Mouse (Mus musculus): ENCODE data around the gene Rhov.

Rhov gene

GRCm38 (mm10) chr2:119262978-119263377 is 8.1 kb downstream of the Rhov start:
- ChIA-PET POLR2A (interaction anchor here in 3 of 4 experiments (0.9 to 1.1 kb wide), 4 partner anchors 11 to 26 kb away, joined by 3 to 5 read pairs (median 4); partner anchors contain the start of gene Spint1 (in 1 of the 3)), CTCF (interaction anchor here in 2 of 4 experiments (1.4 to 2.1 kb wide), 2 partner anchors 25 kb away, joined by 6 to 7 read pairs; partner anchors contain the start of gene Vps18 (in 2 of the 2))

DNA sequence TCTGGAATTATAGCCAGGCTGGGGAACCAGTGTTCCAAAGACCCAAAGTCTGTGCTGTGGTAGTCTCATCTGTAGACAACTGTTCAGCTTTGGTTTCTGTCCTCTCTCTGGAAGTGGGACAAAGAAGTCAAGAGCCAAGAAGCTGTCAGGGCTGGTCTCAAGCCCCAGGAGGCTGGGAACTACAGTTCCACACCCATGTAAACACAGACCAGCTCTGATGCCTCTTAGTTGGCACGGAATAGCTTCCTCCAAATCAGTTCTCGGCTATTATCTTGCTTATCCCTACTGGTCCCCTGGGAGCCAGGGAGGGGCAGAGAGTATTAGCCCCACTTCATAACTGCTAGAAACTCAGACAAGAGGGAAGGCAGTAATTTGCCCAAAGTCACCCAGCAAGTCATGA is 9.7 kb downstream of the Rhov start:
- ChIA-PET CTCF (interaction anchor here in 1 of 4 experiments (1.1 kb wide), 1 partner anchor 27 kb away, joined by 3 read pairs; the partner anchor contains the start of gene Vps18), POLR2A (interaction anchor here in 2 of 4 experiments (0.7 to 0.8 kb wide), 3 partner anchors 16 to 1678 kb away, joined by 3 to 4 read pairs (median 3); no protein-coding TSS in a partner anchor)

DNA sequence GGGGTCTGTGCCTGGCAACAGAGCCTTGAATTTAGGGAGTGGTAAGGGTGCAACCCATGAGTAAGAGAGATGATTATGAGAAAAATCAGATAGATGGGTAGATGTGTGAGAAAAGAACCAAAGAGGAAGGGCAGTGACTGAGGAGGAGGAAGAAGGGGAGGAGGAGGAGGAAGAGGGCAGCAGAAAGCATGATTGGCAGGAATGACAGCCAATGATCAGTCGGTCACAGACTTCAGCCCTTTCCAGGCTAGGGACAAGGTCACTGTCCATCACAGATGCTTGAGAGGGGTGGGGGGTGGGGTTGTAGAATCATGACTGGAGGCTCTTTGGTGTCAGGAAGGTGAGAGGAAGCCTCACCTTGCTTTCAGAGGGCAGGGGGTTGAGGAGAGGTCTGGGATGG is 10.6 kb downstream of the Rhov start:
- POLR2A ChIA-PET = interaction anchor here in 2 of 4 experiments (0.7 to 1.7 kb wide), 2 partner anchors 9 to 16 kb away, joined by 3 to 4 read pairs; no protein-coding TSS in a partner anchor
- CTCF ChIA-PET = no interaction called here

GRCm38 (mm10) chr2:119254976-119255375 is 16.1 kb downstream of the Rhov start:
- POLR2A ChIA-PET = interaction anchor here in 2 of 4 experiments (0.9 to 2.8 kb wide), 7 partner anchors 10 to 53 kb away, joined by 3 to 11 read pairs (median 4); partner anchors contain the start of gene Vps18 (in 1 of the 2)
- CTCF ChIA-PET = interaction anchor here in 2 of 4 experiments (0.8 to 8.9 kb wide), 3 partner anchors 15 to 33 kb away, joined by 4 to 115 read pairs (median 11); partner anchors contain the start of gene Vps18 (in 2 of the 2)

- CTCF ChIA-PET = interaction anchor here (0.6 to 8.9 kb wide), 31 partner anchors 8 to 261 kb away, joined by 3 to 115 read pairs (median 4); partner anchors contain the start of genes Vps18 (in 4 of the 4), Rhov (in 2 of the 4) and Spint1 (in 1 of the 4)
- POLR2A ChIA-PET = interaction anchor here (0.5 to 5.9 kb wide), 32 partner anchors 9 to 227 kb away, joined by 3 to 64 read pairs (median 4); partner anchors contain the start of genes Vps18 (in 4 of the 4), Spint1 (in 3 of the 4), Ppp1r14d (in 2 of the 4) and Rhov (in 2 of the 4)
Observed at GRCm38 (mm10) chr2:119250826-119251478, 20.1 kb downstream of the Rhov start.

DNA sequence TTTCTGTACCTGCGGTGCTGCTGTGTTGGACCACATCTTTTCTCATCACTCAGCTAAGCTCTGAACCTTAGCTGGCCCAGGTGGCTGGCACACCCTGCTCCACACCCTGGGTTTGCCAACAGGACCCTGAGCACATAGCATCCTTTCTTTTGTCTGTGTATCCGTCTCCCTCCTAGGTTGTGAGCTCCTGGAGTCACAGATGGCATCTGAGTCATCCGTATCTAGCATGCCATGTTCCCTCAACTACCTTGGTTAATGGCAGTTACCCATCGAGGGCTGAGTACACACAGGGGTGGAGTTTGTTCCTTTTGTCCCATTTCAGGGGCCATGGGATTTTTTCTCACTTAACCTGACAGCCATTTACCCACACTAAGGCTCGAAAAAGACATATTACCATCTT is 20.7 kb downstream of the Rhov start:
- CTCF ChIA-PET = interaction anchor here (0.5 to 8.9 kb wide), 19 partner anchors 11 to 365 kb away, joined by 3 to 115 read pairs (median 5); partner anchors contain the start of genes Vps18 (in 4 of the 4), Rhov (in 2 of the 4) and Spint1 (in 2 of the 4)
- POLR2A ChIA-PET = interaction anchor here in 3 of 4 experiments (0.6 to 5.9 kb wide), 22 partner anchors 8 to 227 kb away, joined by 3 to 64 read pairs (median 4); partner anchors contain the start of genes Vps18 (in 3 of the 3), Ino80 (in 1 of the 3), Rhov (in 1 of the 3) and Spint1 (in 1 of the 3)

- ChIA-PET CTCF (interaction anchor here (0.5 to 8.9 kb wide), 20 partner anchors 10 to 366 kb away, joined by 3 to 115 read pairs (median 4); partner anchors contain the start of genes Vps18 (in 4 of the 4), Rhov (in 2 of the 4) and Spint1 (in 2 of the 4)), POLR2A (interaction anchor here in 3 of 4 experiments (0.6 to 5.9 kb wide), 27 partner anchors 9 to 627 kb away, joined by 3 to 64 read pairs (median 4); partner anchors contain the start of genes Vps18 (in 3 of the 3), Ino80 (in 1 of the 3), Ppp1r14d (in 1 of the 3) and Rhov (in 1 of the 3))
Observed at GRCm38 (mm10) chr2:119249592-119250061, 21.4 kb downstream of the Rhov start.

GRCm38 (mm10) chr2:119247904-119248303 is 23.2 kb downstream of the Rhov start:
- ChIA-PET CTCF (interaction anchor here in 1 of 4 experiments (8.9 kb wide), 1 partner anchor 40 kb away, joined by 115 read pairs; the partner anchor contains the start of gene Vps18), POLR2A (interaction anchor here in 2 of 4 experiments (0.6 to 5.9 kb wide), 7 partner anchors 11 to 219 kb away, joined by 3 to 64 read pairs (median 5); partner anchors contain the start of genes Vps18 (in 2 of the 2), Ppp1r14d (in 1 of the 2), Rhov (in 1 of the 2) and Spint1 (in 1 of the 2))

DNA sequence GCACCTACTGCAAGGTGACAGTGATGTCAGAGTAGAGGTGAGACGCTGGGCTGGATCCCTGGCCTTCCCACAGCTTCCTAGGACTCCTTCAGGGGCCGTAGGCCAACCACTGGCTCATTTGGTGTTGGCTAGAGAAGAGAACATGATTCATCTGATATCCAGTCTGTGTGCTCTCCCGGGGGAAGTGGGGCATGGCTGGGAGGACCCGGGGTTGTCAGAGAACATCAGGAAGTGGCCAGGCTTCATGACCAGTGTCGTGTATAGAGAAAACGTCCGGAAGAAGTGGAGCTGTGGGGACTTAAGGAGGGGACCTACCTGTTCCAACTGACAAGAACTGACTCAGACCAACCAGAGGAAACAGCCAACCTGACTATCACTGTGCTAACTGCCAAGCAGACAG is 25.8 kb downstream of the Rhov start:
- ChIA-PET CTCF (interaction anchor here in 1 of 4 experiments (1.3 to 1.4 kb wide), 2 partner anchors 40 to 82 kb away, joined by 5 read pairs; no protein-coding TSS in a partner anchor), POLR2A (interaction anchor here in 3 of 4 experiments (0.6 to 1.4 kb wide), 3 partner anchors 43 to 218 kb away, joined by 3 read pairs; no protein-coding TSS in a partner anchor)

DNA sequence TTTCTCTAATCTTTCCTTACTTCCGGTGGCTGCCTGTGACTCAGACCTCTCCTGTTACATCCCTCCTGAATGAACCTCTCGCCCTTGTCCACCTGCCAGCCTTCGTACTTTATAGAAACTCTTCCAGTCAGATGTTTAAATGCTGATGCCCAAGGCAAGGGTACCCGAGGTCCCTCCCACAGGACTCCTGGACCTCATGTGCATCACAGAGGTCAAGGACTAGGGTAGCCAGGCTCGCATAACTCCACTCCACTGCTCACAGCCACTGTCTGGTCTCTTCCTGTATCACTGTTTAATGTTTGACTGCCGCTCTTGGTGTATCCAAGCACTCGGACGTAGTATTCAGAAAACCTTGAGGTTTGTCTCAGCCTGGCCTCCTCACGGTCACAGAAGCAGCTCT is 28.5 kb downstream of the Rhov start:
- CTCF ChIA-PET = interaction anchor here in 2 of 4 experiments (1.0 to 1.1 kb wide), 2 partner anchors 9 to 45 kb away, joined by 3 read pairs; no protein-coding TSS in a partner anchor
- POLR2A ChIA-PET = interaction anchor here in 2 of 4 experiments (0.8 to 1.3 kb wide), 6 partner anchors 9 to 93 kb away, joined by 3 to 5 read pairs (median 4); no protein-coding TSS in a partner anchor

GRCm38 (mm10) chr2:119240819-119241186 is 30.3 kb downstream of the Rhov start:
- ChIA-PET POLR2A (interaction anchor here in 2 of 4 experiments (1.3 to 1.8 kb wide), 4 partner anchors 30 to 47 kb away, joined by 3 to 7 read pairs (median 5); partner anchors contain the start of genes Rhov (in 1 of the 2) and Vps18 (in 1 of the 2)), CTCF (interaction anchor here in 1 of 4 experiments (0.6 kb wide), 1 partner anchor 47 kb away, joined by 3 read pairs; no protein-coding TSS in a partner anchor)

GRCm38 (mm10) chr2:119240075-119240818 is 30.8 kb downstream of the Rhov start:
- ChIA-PET POLR2A (interaction anchor here (0.6 to 1.8 kb wide), 13 partner anchors 9 to 238 kb away, joined by 3 to 7 read pairs (median 4); partner anchors contain the start of genes Rhov (in 2 of the 4), Ino80 (in 1 of the 4) and Vps18 (in 1 of the 4)), CTCF (interaction anchor here in 3 of 4 experiments (0.6 to 1.1 kb wide), 4 partner anchors 9 to 211 kb away, joined by 3 to 4 read pairs (median 3); partner anchors contain the start of gene Ccdc32 (in 1 of the 3))

DNA sequence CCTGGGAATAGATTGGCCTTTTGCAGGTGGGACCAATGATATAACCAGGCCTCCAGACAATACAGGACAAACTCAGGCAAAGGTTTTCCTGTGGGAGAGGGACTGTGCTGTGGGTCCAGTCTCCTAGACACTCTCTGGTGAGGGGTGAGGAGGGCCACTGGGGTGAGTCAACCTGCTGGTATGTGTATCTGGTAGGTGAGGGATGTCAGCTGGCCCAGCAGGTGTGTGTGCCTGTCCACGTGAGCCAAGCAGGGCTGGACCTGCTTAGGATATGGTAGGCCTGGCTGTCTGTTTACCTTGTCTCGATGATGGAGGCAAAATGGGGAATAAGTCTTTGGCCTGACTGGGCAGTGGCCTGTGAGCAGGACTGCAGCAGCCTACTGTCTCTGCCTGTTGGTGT is 32.4 kb downstream of the Rhov start:
- ChIA-PET CTCF (interaction anchor here in 1 of 4 experiments (2.2 kb wide), 1 partner anchor 11 kb away, joined by 5 read pairs; no protein-coding TSS in a partner anchor), POLR2A (interaction anchor here in 3 of 4 experiments (0.6 to 2.9 kb wide), 4 partner anchors 11 to 270 kb away, joined by 3 to 21 read pairs (median 4); no protein-coding TSS in a partner anchor)

DNA sequence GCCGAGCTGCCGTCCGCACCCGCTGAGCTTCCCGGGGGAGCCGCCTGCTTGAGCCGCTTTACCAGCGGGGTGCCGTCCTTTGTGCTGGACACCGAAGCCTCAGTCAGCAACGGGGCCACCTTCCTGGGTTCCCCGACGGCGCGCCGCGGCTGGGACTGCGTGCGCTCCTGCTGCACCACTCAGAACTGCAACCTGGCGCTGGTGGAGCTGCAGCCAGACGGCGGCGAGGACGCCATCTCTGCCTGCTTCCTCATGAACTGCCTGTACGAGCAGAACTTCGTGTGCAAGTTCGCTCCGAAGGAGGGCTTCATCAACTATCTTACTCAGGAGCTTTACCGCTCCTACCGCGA is 33.2 kb downstream of the Rhov start:
- CTCF ChIA-PET = interaction anchor here in 3 of 4 experiments (0.5 to 2.2 kb wide), 7 partner anchors 12 to 123 kb away, joined by 3 to 7 read pairs (median 3); partner anchors contain the start of gene Vps18 (in 1 of the 3)

DNA sequence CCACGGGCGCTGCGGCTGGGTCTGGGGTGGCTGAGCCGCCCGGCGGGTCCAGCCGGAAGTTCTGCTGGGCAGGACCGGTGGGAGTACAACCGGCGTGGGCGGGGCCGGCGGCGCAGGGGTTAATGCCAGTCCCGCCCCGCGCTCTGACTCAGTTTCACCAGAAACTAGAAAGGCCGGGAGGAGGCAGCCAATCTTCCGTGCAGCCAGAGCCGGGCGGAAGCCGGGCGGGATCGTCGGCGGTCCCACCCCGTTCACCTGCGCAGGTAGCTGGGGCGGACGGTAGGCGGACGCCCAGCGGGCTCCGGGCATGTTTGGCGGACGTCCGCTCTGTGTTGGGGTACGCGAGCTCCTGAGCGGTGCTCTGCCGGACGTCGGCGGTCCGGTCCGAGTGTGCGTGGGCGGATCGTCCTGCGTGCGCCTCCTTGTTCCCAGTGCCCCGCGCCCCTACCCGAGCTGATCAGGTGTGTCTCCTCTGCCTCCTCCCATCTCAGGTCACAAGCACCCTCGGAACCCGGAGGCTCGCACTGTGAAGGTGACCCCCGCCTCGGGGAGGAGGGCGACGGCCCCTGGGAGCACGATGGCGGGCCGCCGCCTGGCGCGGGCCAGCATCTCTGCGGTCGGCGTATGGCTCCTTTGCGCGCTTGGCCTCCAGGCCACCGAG is 33.7 kb downstream of the Rhov start, which contains the start of gene Spint1:
Gene Spint1, plus strand, starts transcription at position 153 of the 661 bp plus-strand sequence.
- ChIA-PET CTCF (interaction anchor here in 3 of 4 experiments (0.5 to 2.2 kb wide), 8 partner anchors 13 to 199 kb away, joined by 3 to 7 read pairs (median 3); partner anchors contain the start of gene Vps18 (in 1 of the 3)), POLR2A (interaction anchor here (0.5 to 2.9 kb wide), 36 partner anchors 9 to 706 kb away, joined by 3 to 21 read pairs (median 4); partner anchors contain the start of genes Ino80 (in 2 of the 4), Rhov (in 2 of the 4), Dll4 (in 1 of the 4) and Vps18 (in 1 of the 4))

More for the DNA sequence above, 33.2 kb downstream of the Rhov start:
- POLR2A ChIA-PET = interaction anchor here (0.5 to 2.9 kb wide), 27 partner anchors 8 to 271 kb away, joined by 3 to 21 read pairs (median 4); partner anchors contain the start of genes Rhov (in 2 of the 4), Dll4 (in 1 of the 4), Ino80 (in 1 of the 4) and Vps18 (in 1 of the 4)
